Mouse (Mus musculus) adrenal gland, postnatal 4 days (tissue): ENCODE data around the gene Ppp2r5c. TPM values are rescaled to one million over a fixed set of nuclear protein-coding genes. Genes with fewer than 3 reads are reported as not detected.
A peak's percentile ranks its signal among the peaks of the same experiment; 100 is the strongest.

Experiments used
- DNase-seq, 2 experiments: peaks; one replicate each; pipeline ENCODE4 v3.0.0; 2021 to 2022; ENCODE audit warnings: low spot score in 2 of 2, mixed read lengths in 2 of 2
- total RNA-seq, 2 experiments: library from RNA; stranded (reverse); gene quantifications; 2 replicates each; pipeline ENCODE4 v1.2.3; 2021

The Ppp2r5c gene
- total RNA-seq, 2 experiments from 2014 or later: 150 to 153 TPM

DNA sequence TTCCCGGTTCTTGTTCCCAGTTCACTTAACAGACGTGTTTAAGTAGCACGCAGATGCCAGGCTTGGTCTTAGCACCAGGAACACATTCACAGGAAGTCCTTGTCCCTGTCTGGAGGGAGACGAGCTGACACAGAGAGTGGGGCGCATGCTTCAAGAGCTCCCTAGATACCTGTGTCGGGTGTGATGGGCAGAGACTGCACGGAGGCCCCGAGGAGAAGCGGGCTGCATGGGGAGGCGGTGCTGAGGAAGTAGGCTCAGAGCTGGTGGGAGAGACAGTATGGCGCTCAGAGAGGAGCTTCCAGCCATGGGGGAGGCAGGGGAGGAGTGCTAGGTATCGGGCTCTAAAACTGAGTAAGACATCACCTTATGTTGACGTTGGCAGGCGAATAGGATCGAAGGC, 103.4 kb downstream of the Ppp2r5c start:
- no peak for DNase-seq

DNA sequence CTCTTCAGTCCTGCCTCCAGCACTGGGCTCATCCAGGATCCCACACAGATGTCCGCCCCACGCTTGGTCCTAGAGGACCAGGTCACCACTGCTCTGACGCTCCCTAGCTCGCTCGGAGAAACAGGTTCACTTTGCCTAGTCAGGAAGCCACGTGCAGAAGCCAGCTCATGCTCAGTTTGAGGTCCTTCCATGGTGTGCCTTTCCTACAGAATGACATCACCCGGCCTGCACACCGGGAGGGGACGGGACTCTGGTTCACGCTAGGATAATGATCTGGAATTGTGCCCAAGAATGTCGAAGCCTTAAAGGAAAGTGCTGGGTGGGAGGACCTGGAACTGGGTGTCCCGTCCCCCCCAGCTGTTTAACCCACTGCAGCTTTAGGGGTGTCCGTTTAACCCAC, 105.2 kb downstream of the Ppp2r5c start:
- no peak for DNase-seq

DNA sequence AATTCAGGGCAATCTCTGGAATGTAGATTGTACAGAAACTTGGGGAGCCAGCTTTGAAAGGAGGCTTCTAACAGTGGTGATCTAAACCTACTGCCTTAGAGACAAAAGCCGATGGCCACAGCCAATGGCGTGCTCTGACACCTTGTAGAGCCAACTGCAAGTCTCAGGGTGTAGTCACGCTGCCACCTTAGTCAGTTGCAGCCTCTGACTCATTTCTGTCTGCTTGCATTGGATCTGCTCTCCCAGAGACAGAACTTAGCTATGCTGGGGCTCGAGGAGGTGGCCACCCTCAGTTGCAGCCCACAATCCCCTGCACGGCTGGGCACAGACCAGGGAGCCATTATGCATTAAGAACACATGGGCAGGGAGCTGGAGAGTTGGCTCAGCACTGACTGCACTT, 106.4 kb downstream of the Ppp2r5c start:
- no peak for DNase-seq

DNA sequence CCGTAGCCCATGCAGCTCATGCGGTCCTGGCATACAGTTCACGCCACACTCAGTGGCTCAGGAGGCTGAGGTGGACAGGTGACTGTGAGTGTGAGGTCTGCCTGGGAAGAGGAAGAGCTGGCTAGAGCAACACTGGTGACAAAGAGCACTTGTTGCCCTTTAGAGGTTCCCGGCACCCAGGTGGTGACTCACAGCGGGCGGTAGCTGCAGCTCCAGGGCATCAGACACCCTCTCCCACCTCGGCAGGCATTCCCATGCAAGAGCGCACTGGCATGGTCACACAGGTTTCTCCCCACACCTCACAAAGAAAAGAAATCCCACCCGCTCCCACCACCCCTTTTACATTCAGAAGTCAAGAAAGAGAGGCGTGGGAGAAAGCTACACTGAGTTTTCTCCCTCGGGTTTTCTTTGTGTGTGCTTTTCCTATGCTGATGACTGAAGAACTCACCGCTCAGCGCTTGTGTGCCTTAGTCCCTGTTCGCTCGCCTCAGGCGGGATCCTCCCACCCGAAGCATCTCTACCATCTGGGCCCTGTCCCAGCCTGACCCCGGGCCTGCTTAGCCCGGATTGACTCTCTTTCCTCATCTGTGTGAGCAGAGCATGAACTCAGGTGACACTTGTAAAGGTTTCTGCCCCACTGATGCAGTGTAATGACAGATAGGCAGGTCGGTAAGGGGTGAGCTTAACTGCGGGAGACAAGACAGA, 108.8 kb downstream of the Ppp2r5c start:
- no peak for DNase-seq

DNA sequence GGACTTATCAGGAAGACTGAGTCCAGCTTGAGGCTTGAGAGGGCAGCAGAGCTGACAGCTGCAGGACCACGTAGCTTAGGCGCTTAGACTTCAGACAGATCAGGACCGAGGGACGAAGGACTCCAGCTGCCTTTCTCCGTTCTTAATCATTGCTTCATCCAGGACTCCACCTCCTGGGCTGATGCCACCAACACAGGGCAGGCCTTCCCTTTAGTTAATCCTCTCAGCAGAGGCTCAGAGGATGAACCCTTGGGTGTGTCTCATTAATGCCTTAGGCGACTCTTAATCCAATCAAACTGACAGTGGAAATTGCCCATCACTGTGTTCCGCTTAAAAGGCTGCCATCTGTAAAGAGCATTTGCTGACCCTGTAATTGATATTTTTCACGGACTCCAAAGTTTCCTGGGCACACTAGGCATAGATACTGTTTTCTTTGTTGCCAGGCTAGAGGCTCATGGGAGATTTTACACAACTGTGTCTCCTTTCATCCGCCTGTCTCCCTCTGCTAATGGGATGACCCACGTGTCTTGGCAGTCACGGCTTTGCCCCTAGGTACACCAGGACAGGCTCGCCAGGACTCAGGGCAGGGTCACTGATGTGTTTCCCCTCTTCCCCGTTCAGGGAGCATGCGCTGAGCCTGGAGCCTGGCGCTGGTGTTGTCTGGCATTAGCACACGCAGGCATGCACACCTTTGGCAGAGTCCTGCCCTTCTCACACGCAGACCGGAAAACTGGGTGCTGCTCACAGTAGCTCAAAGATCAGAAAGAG, 110.1 kb downstream of the Ppp2r5c start:
- no peak for DNase-seq

DNA sequence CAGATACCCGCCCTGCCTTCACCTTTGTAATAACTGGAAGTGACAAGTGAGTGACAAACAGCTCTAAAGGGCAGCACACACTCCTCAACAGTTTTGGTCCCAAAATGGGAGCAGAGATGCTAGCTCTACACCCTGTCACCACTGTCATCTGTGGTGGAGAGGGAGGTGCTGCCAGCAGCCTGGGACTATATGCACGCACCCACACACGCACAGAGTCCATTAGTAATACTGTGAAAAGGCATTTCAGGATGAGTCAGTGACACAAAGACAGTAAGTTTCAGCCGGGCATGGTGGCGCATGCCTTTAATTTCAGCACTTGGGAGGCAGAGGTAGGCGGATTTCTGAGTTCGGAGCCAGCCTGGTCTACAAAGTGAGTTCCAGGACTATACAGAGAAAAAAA, 111.3 kb downstream of the Ppp2r5c start:
- DNase-seq: no peak

DNA sequence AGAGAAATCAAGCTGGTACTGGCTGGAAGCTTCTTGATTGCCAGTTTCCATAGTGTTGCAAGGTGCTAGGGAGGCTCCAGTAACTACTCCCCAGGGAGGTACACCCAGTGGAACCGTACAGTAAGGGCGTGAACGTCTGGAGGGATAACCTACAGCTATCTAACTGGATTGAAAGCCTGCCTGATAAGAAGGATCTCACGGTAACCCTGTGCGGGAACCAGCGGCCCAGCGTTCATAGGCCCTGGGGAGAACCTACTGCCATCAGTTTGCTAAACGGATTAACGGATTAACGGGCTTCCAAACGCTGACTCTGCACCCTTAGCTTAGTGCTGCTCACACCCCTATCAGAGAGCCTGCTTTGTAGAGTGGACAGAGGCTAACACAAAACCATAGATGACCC, 116.5 kb downstream of the Ppp2r5c start:
- no peak for DNase-seq

DNA sequence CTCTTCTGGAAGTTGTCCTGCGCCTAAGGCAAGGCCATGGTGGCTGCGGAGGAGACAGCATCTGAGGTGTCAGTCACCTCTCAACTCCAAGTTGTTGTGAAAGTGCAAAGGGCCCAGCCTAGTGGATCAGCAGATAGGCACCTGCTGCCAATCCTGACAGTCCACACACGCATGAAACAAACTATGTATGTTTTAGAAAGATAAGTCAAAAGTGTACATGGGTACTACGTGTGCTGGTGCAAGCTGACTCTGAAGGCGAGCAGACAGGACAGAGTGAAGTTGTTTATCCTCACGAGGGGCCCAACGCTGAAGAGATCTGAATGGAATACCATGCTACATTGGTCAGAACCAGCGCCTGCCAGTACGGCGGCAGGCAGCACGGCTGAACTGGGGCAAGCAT, 117.9 kb downstream of the Ppp2r5c start:
- no peak for DNase-seq

DNA sequence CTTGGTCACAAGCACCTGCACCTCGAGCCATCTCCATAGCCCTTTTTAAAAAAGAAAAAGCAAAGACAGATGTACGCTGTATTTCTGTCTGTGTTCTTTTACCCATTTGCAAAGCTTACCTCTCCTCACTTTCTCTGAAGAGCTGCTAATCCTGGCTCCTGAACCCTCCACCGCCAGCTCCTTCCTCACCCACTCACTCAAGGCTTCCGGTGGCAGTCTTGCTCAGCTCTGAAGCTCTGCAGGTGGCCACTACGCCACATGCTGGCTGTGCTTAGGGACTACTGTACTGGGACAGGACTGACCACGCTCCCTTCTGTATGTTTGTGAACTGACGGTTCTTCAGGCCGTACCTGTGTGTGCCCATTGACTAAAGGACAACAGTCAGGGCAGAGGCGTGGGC, 119.4 kb downstream of the Ppp2r5c start:
- no peak for DNase-seq

DNA sequence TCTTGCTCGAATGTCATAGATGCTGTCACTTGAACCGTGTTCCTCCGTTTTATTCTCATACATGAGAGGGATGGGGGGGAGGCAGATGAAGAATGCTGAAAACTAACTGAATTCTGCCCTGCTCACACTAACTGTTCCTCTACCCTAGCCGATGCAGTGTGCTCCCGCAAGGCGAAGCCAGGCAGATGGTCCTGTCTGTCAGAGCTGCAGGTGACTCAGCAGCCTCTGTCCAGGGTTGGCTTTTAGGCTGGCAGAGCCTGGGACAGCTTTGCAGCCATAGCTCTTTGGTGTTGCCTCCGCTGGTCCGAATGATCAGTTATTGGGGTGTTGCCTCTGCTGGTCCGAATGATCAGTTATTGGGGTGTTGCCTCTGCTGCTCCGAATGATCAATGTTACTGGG, 124.1 kb downstream of the Ppp2r5c start:
- DNase-seq: no peak

DNA sequence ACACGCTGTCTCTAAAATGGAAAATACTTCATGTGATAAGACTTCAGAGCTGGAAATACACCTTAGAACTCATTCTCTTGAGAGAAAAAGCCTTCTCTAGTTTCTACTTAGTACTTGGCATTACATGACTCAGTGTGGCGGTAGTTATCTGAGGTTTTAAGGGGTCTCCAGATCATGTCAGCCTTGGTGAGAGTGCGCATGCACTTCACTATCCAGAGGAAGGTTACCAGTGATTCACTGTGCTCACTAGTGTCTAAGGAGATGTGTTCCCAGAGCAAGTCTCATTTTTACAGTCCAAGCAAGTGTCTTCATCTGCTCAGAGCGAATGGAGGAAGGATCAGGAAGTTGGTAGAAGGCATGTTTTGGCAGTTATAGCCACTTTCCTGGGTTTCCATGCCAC, 125.4 kb downstream of the Ppp2r5c start:
- no peak for DNase-seq

DNA sequence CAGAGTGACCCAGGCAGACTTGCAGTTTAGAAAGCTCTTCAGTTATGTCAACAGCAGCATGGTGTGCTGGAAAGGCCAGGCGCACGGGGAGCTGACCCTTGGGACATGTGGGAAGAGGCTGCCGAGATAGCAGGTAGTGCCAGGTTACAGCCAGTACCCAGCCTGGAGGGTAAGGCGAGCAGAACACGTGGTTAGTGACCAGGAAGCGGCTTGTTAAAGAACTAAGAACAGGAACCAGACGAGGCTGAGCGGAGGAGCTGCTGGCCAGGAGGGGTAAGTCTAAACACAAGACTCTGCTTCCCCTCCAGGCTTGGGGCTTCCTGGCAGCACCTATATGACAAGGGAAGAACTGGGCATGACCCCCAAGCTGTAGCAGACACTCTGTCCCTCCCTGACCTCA, 126.7 kb downstream of the Ppp2r5c start:
- no peak for DNase-seq

DNA sequence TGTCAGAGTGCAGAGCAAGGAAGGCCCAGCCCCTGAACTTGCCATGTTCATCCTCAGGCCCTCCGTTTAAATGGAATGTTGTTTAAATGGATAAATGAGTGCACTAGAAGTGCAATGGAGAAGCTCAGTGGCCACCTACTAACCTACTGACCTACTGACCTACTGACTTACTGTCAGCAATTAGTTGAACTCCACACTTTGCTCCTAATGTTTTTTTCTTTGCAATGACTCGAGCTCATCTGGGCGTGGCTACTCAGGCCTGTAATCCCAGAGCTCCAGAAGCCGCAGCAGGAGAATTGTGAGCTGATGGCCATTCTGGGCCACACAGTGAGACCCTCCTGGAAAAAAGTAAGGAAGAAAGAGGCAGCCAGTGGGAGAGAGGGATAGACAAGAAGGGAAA, 129.0 kb downstream of the Ppp2r5c start:
- DNase-seq: no peak

DNA sequence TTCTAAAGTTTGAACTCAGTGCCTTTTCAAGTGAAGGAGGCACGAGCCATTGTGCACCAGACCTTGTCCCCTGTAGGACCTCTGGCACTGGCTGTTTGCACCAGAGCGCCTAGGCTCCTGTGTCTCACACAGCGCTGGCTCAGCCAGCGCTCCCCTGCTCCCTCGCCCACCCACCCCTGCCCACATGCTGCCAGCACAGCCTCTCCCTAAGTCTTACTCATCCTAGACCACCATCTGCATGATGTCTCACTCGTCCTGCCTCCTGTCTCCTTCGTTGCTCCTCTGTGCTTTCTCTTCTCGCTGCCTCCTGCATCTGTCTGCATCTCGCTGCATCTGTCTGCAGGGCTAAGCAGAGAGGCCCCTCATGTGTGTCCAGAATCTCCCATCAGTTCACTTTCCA, 131.4 kb downstream of the Ppp2r5c start:
- no peak for DNase-seq

DNA sequence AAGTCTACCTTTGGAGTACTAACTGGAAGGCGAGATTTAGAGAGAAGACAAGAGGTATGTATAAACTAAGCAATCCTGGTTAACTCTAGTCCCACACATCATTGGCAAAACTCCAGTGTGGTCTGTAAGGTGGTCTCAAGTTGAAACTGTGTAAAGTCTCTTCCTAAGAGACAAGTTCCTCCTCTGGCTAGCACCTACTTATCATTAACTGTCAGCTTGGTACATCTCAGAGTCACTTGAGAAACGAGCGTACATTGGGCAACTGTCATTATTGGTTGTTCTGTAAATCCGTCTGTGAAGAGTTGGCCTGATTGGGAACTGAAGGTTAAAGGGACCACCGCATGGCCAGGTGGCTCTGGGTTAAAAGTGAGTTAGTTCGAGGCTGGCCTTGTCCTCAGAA, 141.7 kb downstream of the Ppp2r5c start:
- no peak for DNase-seq

DNA sequence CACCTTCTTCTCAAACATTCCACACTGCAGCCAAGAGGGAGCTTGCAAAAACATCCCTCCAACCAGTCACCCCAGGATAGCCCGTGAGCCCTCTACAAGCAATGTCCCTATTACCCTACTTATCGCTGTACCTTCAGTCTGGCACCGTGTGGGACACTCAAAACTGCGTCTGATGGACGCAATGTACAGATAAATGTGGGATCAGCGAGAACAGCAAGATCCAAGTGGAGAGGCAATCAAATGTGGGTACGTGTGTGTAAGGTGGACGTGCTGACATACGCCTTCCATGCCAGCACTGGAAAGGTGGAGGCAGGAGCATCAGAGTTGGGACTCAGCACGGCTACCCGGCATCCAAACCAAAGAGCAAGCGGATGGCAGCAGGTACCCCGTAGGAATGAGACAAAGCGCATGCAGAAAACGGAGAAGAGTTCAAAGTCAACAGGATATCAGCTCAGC, 143.9 kb downstream of the Ppp2r5c start:
- DNase-seq: no peak

DNA sequence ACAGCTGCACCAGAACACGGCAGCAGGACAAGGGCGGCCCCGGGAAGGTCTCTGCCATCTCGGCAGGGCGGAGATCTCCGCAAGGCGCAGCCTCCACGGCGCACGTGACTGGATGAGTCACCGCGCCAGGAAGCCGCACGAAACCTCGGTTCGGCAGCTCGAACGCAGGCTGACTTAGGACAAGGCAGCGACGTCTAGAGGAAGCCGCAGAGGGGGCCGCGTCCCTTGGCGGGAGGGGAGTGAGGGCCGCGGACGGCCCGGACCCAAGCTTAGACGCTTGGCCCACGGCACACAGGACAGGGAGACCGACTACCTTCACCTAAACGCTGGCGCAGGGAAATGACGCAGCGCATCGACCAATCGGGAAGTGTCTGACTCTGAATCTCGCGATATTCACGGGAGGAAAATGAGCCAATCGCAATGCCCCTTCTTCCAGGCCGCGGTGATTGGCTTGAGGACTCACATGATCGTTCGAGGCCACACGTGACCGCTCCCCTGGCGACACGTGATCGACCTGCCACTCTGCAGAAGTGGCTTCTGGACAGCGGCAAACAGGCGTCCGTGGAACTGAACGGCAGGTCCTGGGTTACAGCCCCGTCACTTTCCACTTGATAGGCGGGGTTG, 144.5 kb downstream of the Ppp2r5c start:
- DNase-seq: peak; percentile 89 to 97

DNA sequence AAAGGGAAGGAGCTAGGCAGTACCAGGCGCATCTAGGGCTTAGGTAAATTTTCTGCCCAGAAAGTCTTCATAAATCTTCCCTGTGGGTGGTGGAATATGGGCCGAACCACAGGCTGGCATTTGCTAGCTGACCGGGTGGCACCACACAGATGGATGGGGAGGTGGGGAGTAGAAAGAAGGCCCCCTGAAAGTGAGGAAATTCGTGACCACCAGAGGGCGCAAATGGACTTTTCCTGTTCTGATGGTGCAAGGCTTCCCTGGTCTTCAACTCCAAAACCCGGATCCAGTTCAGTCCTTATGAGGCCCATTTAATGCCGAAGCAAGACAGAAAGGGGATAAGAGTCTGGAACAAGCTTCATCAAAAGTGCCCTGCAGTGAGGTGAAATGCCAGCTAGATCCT, 151.6 kb downstream of the Ppp2r5c start:
- peak; percentile 30 to 43 for DNase-seq

DNA sequence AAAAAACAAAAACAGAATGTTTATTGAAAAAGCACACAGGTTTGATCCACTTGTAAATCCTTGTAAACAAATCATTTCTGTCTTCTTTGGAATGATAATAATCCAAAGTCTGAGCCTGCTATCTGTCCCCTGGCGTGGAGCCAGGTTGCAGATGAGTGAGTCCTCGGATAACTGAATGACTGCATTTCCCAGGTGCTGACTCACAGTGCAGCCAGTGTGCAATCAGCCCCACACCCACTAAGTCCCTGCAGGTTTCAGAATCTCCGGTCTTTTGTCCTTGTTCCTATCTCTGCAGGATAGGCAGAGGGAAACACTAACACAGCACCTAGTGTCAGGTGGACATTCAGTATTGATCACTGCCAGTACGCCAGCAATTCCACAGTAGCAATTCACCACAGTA, 152.9 kb downstream of the Ppp2r5c start:
- DNase-seq: no peak

DNA sequence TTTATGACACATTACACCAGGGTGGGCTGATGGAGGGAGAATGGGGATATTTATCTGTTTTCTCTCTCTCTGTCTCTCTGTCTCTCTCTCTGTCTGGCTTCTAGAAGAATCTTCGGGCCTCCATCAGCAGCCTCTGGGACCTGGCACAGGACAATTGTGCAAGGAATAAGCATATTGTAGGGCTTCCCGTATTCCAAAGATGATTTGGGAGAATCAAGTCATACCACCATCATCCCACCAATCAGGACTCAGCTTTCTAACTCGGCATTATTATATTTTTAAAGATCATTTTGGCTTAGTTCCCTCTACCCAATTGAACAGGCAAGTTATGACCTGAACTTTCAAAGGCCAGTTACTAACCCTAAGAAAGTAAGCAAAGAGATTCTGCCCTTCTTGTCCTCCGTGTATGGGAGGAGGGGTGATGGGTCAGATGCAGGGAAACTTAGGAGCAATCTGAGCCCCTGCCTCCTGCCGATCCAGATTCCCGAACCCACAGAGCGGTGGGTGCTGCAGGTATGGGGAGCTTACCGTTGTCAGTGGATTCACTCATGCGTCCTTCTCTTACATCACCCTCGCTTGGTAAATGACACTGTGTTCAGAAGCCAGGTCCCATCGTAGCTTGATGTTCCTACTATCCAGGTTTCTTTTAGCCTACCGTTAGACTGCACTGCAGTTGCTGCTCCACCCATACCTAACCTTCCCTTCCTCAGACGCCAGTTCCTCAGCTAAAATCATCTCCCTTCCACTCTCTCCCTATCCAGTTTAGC, 153.5 kb downstream of the Ppp2r5c start:
- DNase-seq: no peak
